Mouse (Mus musculus) embryonic fibroblast, embryonic 13.5 days (primary cell): ENCODE measurements around the gene Mthfd2l.

ENCODE experiments used
- CTCF ChIP-seq: IDR thresholded peaks from 2 replicates; pipeline ENCODE4 v1.5.1; 2011; ENCODE audit warnings: mild to moderate bottlenecking, control low read depth, low read length, moderate library complexity, borderline replicate concordance; ENCODE audit not compliant: insufficient read depth
- POLR2A ChIP-seq: IDR thresholded peaks from 2 replicates; pipeline ENCODE4 v1.6.1; 2011; ENCODE audit warnings: low read depth, mild to moderate bottlenecking, control low read depth, low read length, moderate library complexity

DNA sequence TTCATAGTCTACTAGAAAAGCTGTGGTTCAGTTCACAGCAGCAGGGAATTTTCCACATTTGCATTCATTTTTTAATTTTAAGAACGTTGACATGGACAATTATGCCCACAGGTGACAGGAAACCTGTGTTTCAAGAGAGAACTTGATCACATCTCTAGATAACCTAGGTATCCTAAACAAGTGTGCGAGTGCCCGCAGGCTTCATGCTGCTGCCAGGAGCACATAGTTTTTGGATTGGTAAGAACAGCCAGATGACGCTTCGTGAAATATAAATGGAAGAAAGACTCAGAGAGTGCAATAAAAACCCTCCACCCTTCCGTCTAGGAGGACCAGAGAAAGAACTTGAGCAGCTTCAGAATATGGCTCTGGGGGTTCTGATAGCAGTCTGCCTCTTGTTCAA, 96.2 kb downstream of the Mthfd2l start, which contains the start of gene Epgn:
- TF ChIP-seq POLR2A: no peak
- TF ChIP-seq CTCF: no peak
